ENCODE assay signal across 32 mouse cellular contexts in the genomic region with DNA sequence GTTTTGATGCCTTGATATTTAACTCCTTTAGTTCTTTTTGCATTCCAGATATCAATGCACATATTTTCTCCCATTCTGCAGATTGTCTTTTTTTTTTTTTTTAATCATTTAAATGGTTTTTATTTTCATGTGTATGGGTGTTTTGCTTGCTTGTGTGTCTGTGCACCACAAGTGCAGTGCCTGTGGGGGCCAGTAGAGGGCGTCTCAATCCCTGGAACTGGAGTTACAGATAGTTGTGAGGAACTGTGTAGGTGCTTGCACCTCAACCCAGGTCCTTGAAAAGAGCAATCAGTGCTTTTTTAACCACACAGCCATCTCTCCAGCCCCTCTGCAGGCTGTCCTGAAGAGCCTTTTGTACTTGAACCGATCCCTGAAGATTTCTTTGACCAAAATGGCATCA. TPM values are rescaled to one million over a fixed set of nuclear protein-coding genes. Genes with fewer than 3 reads are reported as not detected.
DNase-seq lines count a peak whose midpoint lies in the region; ATAC-seq and TF ChIP-seq lines count a peak whose summit lies in the region.
"Had no signal": no experiment of that assay in that cellular context is flagged by ENCODE, and none has a peak within 500 bp of the region (broad histone marks: within the 10 kb centered on the region; RNA-seq: fewer than 3 reads in every experiment).

No protein-coding gene starts in this region.

- no peak for TF ChIP-seq RAD21 in MEL (IDR thresholded peaks at IDR 0.05; ENCODE audit: low read depth, low read length)

- no peak overlapping the region for H3K9ac ChIP-seq in heart, adult 2 months (ENCODE audit: low read depth, low read length)
- H3K9ac ChIP-seq in liver, embryonic 14.5 days (replicated peaks), result no peak overlapping the region
- H3K9ac ChIP-seq in liver, embryonic 11.5 days (ENCODE audit: low read depth, low read length), result no peak overlapping the region
- no peak overlapping the region for H3K9ac ChIP-seq in MEL (ENCODE audit: control insufficient read depth, low read depth, low read length, poor library complexity, severe bottlenecking)
- no peak overlapping the region for H3K9ac ChIP-seq in kidney, embryonic 14.5 days (ENCODE audit: low read depth, low read length)
- H3K9ac ChIP-seq: intestine, embryonic 15.5 days; limb, embryonic 15.5 days; neural tube, embryonic 15.5 days; stomach, embryonic 15.5 days had no signal

- intact Hi-C loops in heart, adult 2 months (cut with DNase I), result no loop called here
- intact Hi-C loops in heart, postnatal 14 days (cut with DNase I), result no loop called here

- H3ac ChIP-seq in myocyte (ENCODE audit: control insufficient read depth, insufficient read length), result peak overlapping the region; percentile 5

- H3K4me3 ChIP-seq in heart, adult 2 months, result no peak overlapping the region
- H3K4me3 ChIP-seq in liver, embryonic 14.5 days (ENCODE audit: insufficient read depth in 1 of 2, low read depth in 2 of 2, low read length in 2 of 2), result no peak overlapping the region
- no peak overlapping the region for H3K4me3 ChIP-seq in liver, embryonic 11.5 days (ENCODE audit: low read depth, low read length)
- no peak overlapping the region for H3K4me3 ChIP-seq in MEL (ENCODE audit: control insufficient read depth in 1 of 2, insufficient read depth in 1 of 2, low read depth in 2 of 2, low read length in 2 of 2)
- no peak overlapping the region for H3K4me3 ChIP-seq in myocyte
- no peak overlapping the region for H3K4me3 ChIP-seq in kidney, embryonic 14.5 days (ENCODE audit: low read length)
- H3K4me3 ChIP-seq: intestine, embryonic 15.5 days; limb, embryonic 10.5 days; limb, embryonic 15.5 days; neural tube, embryonic 15.5 days; stomach, embryonic 15.5 days had no signal

- H3K4me2 ChIP-seq in liver, embryonic 14.5 days (ENCODE audit: low read depth), result no peak overlapping the region
- H3K4me2 ChIP-seq in liver, embryonic 11.5 days, result no peak overlapping the region
- no peak overlapping the region for H3K4me2 ChIP-seq in myocyte (ENCODE audit: low read depth)
- no peak overlapping the region for H3K4me2 ChIP-seq in kidney, embryonic 14.5 days (replicated peaks; ENCODE audit: low read depth, low read length)
- H3K4me2 ChIP-seq: intestine, embryonic 15.5 days; limb, embryonic 15.5 days; neural tube, embryonic 15.5 days; stomach, embryonic 15.5 days had no signal

- no peaks in the 10 kb centered on the region for H3K9me3 ChIP-seq in liver, embryonic 14.5 days (ENCODE audit: control insufficient read depth, low read length)
- no peaks in the 10 kb centered on the region for H3K9me3 ChIP-seq in liver, embryonic 11.5 days (ENCODE audit: control insufficient read depth, low read length)
- H3K9me3 ChIP-seq in MEL (replicated peaks; ENCODE audit: insufficient read depth, low read length), result no peaks in the 10 kb centered on the region
- H3K9me3 ChIP-seq in kidney, embryonic 14.5 days (ENCODE audit: control insufficient read depth, low read length), result no peaks in the 10 kb centered on the region; the same call in 1 of the 2 replicates
- H3K9me3 ChIP-seq: intestine, embryonic 15.5 days; limb, embryonic 10.5 days; limb, embryonic 15.5 days; neural tube, embryonic 15.5 days; stomach, embryonic 15.5 days had no signal

- no peak for ATAC-seq in liver, embryonic 14.5 days (ENCODE audit: insufficient read depth)
- no peak for ATAC-seq in liver, embryonic 11.5 days (replicated peaks; ENCODE audit: low FRiP score)
- no peak for ATAC-seq in kidney, embryonic 14.5 days (ENCODE audit: low FRiP score, low TSS enrichment)
- ATAC-seq: forebrain, embryonic 14.5 days; hindbrain, embryonic 16.5 days; intestine, embryonic 15.5 days had no signal

- no peak overlapping the region for H3K27ac ChIP-seq in heart, adult 2 months
- H3K27ac ChIP-seq in liver, embryonic 14.5 days, result no peak overlapping the region
- no peak overlapping the region for H3K27ac ChIP-seq in liver, embryonic 11.5 days (ENCODE audit: low read depth, low read length)
- H3K27ac ChIP-seq in MEL (ENCODE audit: control insufficient read depth, low read depth, low read length), result no peak overlapping the region
- H3K27ac ChIP-seq in kidney, embryonic 14.5 days (ENCODE audit: low read depth, low read length), result no peak overlapping the region
- H3K27ac ChIP-seq: intestine, embryonic 15.5 days; limb, embryonic 10.5 days; limb, embryonic 15.5 days; neural tube, embryonic 15.5 days; stomach, embryonic 15.5 days had no signal

- TF ChIP-seq CTCF in heart, adult 2 months (IDR thresholded peaks at IDR 0.05), result peak; percentile 17; the same call in 1 of the 2 replicates
- TF ChIP-seq CTCF in liver, embryonic 14.5 days (IDR thresholded peaks at IDR 0.05; ENCODE audit: low read depth), result peak; percentile 42
- peak; percentile 14 to 51 (median 26); a peak in 3 of 6 replicates for TF ChIP-seq CTCF in MEL (IDR thresholded peaks at IDR 0.05 in 2 of 3, conservative IDR thresholded peaks at IDR 0.05 in 1 of 3; ENCODE audit: control insufficient read depth in 1 of 3, insufficient read depth in 1 of 3, low read depth in 2 of 3, low read length in 3 of 3, poor library complexity in 1 of 3, severe bottlenecking in 1 of 3)

- TF ChIP-seq EP300 in heart, adult 2 months (IDR thresholded peaks at IDR 0.05; ENCODE audit: insufficient read depth, low read depth, low read length), result no peak
- no peak for TF ChIP-seq EP300 in liver, embryonic 14.5 days (IDR thresholded peaks at IDR 0.05; ENCODE audit: low read depth)
- TF ChIP-seq EP300 in MEL (IDR thresholded peaks at IDR 0.05; ENCODE audit: low read depth in 1 of 2, low read length in 2 of 2), result no peak

- H3K27me3 ChIP-seq in heart, adult 2 months (ENCODE audit: control insufficient read depth, insufficient read depth, low read length), result no peaks in the 10 kb centered on the region
- no peaks in the 10 kb centered on the region for H3K27me3 ChIP-seq in liver, embryonic 14.5 days (ENCODE audit: control insufficient read depth, insufficient read depth, low read length)
- H3K27me3 ChIP-seq in liver, embryonic 11.5 days (replicated peaks; ENCODE audit: control insufficient read depth, insufficient read depth, low read length), result 0 out of 2 replicates have a peak, but pooled peaks cover 2% of the 10 kb centered on the region
- H3K27me3 ChIP-seq in MEL (ENCODE audit: control insufficient read depth in 1 of 2, insufficient read depth in 2 of 2, low read length in 2 of 2) (no peaks in the 10 kb centered on the region), myocyte (ENCODE audit: control insufficient read depth, insufficient read depth, insufficient read length) (no peaks in the 10 kb centered on the region)
- no peaks in the 10 kb centered on the region for H3K27me3 ChIP-seq in kidney, embryonic 14.5 days (ENCODE audit: control insufficient read depth, insufficient read depth, low read length)

- H3K79me2 ChIP-seq in heart, adult 2 months (replicated peaks; ENCODE audit: control insufficient read depth, insufficient read depth, low read length), result no peaks in the 10 kb centered on the region
- H3K79me2 ChIP-seq in MEL (ENCODE audit: control insufficient read depth, insufficient read depth, low read length, poor library complexity), result no peaks in the 10 kb centered on the region
- no peaks in the 10 kb centered on the region for H3K79me2 ChIP-seq in myocyte (ENCODE audit: control insufficient read depth, insufficient read depth)

- no peak for TF ChIP-seq POLR2A in heart, adult 2 months (IDR thresholded peaks at IDR 0.05; ENCODE audit: insufficient read depth, low read depth, low read length)
- TF ChIP-seq POLR2A in MEL (IDR thresholded peaks at IDR 0.05; ENCODE audit: control insufficient read depth in 1 of 2, insufficient read depth in 1 of 2, low read depth in 1 of 2, low read length in 2 of 2, poor library complexity in 1 of 2) (no peak), myocyte (IDR thresholded peaks at IDR 0.05; ENCODE audit: insufficient read length, low read depth) (no peak)

- 54% methylated on average over 2 of the region's 2 CpGs for WGBS in heart, adult 2 months
- 36% methylated on average over 2 of the region's 2 CpGs for WGBS in liver, embryonic 14.5 days (ENCODE audit: insufficient replicate concordance)
- WGBS in liver, embryonic 11.5 days, result 54% methylated on average over 2 of the region's 2 CpGs
- 66% methylated on average over 2 of the region's 2 CpGs for WGBS in kidney, embryonic 14.5 days

- no peaks in the 10 kb centered on the region for H3K4me1 ChIP-seq in heart, adult 2 months (ENCODE audit: control insufficient read depth, insufficient read depth, low read length)
- H3K4me1 ChIP-seq in liver, embryonic 14.5 days (replicated peaks; ENCODE audit: control insufficient read depth in 2 of 2, insufficient read depth in 2 of 2, low read length in 1 of 2), result no peaks in the 10 kb centered on the region
- H3K4me1 ChIP-seq in liver, embryonic 11.5 days (replicated peaks; ENCODE audit: control insufficient read depth, insufficient read depth, low read length), result no peaks in the 10 kb centered on the region
- no peaks in the 10 kb centered on the region for H3K4me1 ChIP-seq in MEL (ENCODE audit: control insufficient read depth in 1 of 2, insufficient read depth in 2 of 2, low read length in 2 of 2)
- no peaks in the 10 kb centered on the region for H3K4me1 ChIP-seq in kidney, embryonic 14.5 days (ENCODE audit: control insufficient read depth, insufficient read depth, low read length)
- H3K4me1 ChIP-seq: intestine, embryonic 15.5 days; limb, embryonic 15.5 days; stomach, embryonic 15.5 days had no signal

- no peak for DNase-seq in heart, adult 2 months
- no peak for DNase-seq in heart, postnatal 14 days
- no peak for DNase-seq in liver, embryonic 14.5 days (ENCODE audit: low read depth in 3 of 3, low spot score in 3 of 3)
- DNase-seq in liver, embryonic 11.5 days (ENCODE audit: low spot score), result no peak
- DNase-seq in MEL (ENCODE audit: low read depth, low spot score), result no peak
- no peak for DNase-seq in adrenal gland, postnatal 4 days (ENCODE audit: low spot score in 2 of 2)
- DNase-seq: adrenal gland, postnatal 25 days; cerebellum, adult 8-10 months; cerebellum, postnatal 25 days; kidney, adult 8-10 months; kidney, postnatal 10 days; lung, adult 2 months; lung, postnatal 10 days; midbrain, embryonic 14.5 days; retina, postnatal 1 day; right cerebral cortex, postnatal 14 days; thymus, postnatal 4 days had no signal

- H3K36me3 ChIP-seq in heart, adult 2 months (ENCODE audit: control insufficient read depth, insufficient read depth, low read length), result no peaks in the 10 kb centered on the region
- no peaks in the 10 kb centered on the region for H3K36me3 ChIP-seq in liver, embryonic 14.5 days (replicated peaks; ENCODE audit: control insufficient read depth, insufficient read depth, low read depth)
- H3K36me3 ChIP-seq in liver, embryonic 11.5 days (ENCODE audit: control insufficient read depth, insufficient read depth, low read length), result no peaks in the 10 kb centered on the region
- H3K36me3 ChIP-seq in MEL (ENCODE audit: control insufficient read depth in 1 of 2, insufficient read depth in 2 of 2, low read length in 2 of 2), result no peaks in the 10 kb centered on the region
- no peaks in the 10 kb centered on the region for H3K36me3 ChIP-seq in myocyte (ENCODE audit: control insufficient read depth, insufficient read depth)
- no peaks in the 10 kb centered on the region for H3K36me3 ChIP-seq in kidney, embryonic 14.5 days (ENCODE audit: control insufficient read depth, insufficient read depth, low read length)
- H3K36me3 ChIP-seq: intestine, embryonic 15.5 days; limb, embryonic 10.5 days; limb, embryonic 15.5 days; neural tube, embryonic 15.5 days; stomach, embryonic 15.5 days had no signal

RNA-seq across cellular contexts. Expression of a gene that starts 20.0 kb away (rescaled TPM):
- not detected for total RNA-seq in heart, adult 2 months (2021)
- polyA plus RNA-seq in heart, adult 2 months (2012; rRNA removed), result not detected in 2 replicates
- total RNA-seq in heart, postnatal 14 days (2021), result not detected
- 0.02 TPM in 1 of 2 replicates, not detected in the other for polyA plus RNA-seq in liver, embryonic 14.5 days (2012; rRNA removed)
- polyA plus RNA-seq in liver, embryonic 14.5 days (2014; fragmentation: Nextera tagmentation; extraction: Ambion mirVana), result not detected in 2 replicates
- not detected in 2 replicates for polyA plus RNA-seq in liver, embryonic 11.5 days (2014; fragmentation: Nextera tagmentation; extraction: Ambion mirVana)
- not detected in 2 replicates for total RNA-seq in MEL (2012; rRNA removed)
- not detected for polyA plus RNA-seq in MEL (2012; ENCODE audit: insufficient read depth in 1 of 2, insufficient read length in 2 of 2, low read depth in 1 of 2, low replicate concordance in 2 of 2, missing spikeins in 1 of 2)
- not detected for polyA plus RNA-seq in myocyte (2012; fragmentation: generic; extraction: Trizol)
- not detected for total RNA-seq in adrenal gland, postnatal 4 days (2021)
- not detected in 2 replicates for polyA plus RNA-seq in kidney, embryonic 14.5 days (2014; fragmentation: Nextera tagmentation; extraction: Ambion mirVana)
- total RNA-seq: adrenal gland, postnatal 25 days; gastrocnemius, adult 8-10 months; heart, postnatal 25 days; monocyte, adult 5-6 weeks had no signal
- polyA plus RNA-seq: gonadal fat pad, adult 2 months; heart, embryonic 14.5 days; intestine, embryonic 15.5 days; limb, embryonic 10.5 days; limb, embryonic 15.5 days; lung, adult 2 months; stomach, embryonic 15.5 days; thymus, postnatal 0 days had no signal
